Mouse (Mus musculus) cerebellum, postnatal 10 days (tissue): Measurements from ENCODE around the gene Cd300a.

Experiments used
- DNase-seq, 2 experiments: peaks; one replicate each; pipeline ENCODE4 v3.0.0; 2021; ENCODE audit warnings: mixed read lengths in 2 of 2

Cd300a gene

GRCm38 (mm10) chr11:114889991-114890518, at the start of gene Cd300a:
Gene Cd300a, plus strand, starts transcription at chr11:114890041.
- no peak for DNase-seq

GRCm38 (mm10) chr11:114843818-114844463, 45.9 kb upstream of the Cd300a start:
- DNase-seq = peak in 1 of 2 experiments; percentile 48

GRCm38 (mm10) chr11:114844464-114845220, 45.2 kb upstream of the Cd300a start:
- no peak for DNase-seq

GRCm38 (mm10) chr11:114846336-114846735, 43.5 kb upstream of the Cd300a start:
- DNase-seq = no peak

- no peak for DNase-seq
These were observed 42.8 kb upstream of the Cd300a start for GRCm38 (mm10) chr11:114847008-114847407.

- DNase-seq = no peak
These were observed 40.3 kb upstream of the Cd300a start for GRCm38 (mm10) chr11:114849572-114849971.

- DNase-seq = no peak
These were observed 39.8 kb upstream of the Cd300a start for GRCm38 (mm10) chr11:114850066-114850451.

- peak; percentile 74 to 80 for DNase-seq
These were observed 39.2 kb upstream of the Cd300a start, which contains the start of gene Gprc5c for GRCm38 (mm10) chr11:114850452-114851268. Gene Gprc5c, plus strand, starts transcription at chr11:114851152.

GRCm38 (mm10) chr11:114851269-114851607, 38.6 kb upstream of the Cd300a start:
- peak; percentile 90 to 95 for DNase-seq

GRCm38 (mm10) chr11:114851608-114852310, 38.1 kb upstream of the Cd300a start:
- peak; percentile 85 to 89 for DNase-seq

GRCm38 (mm10) chr11:114852311-114853173, 37.3 kb upstream of the Cd300a start:
- peak in 1 of 2 experiments; percentile 55 for DNase-seq

GRCm38 (mm10) chr11:114853174-114853838, 36.5 kb upstream of the Cd300a start:
- DNase-seq = no peak

GRCm38 (mm10) chr11:114854581-114854980, 35.3 kb upstream of the Cd300a start:
- no peak for DNase-seq

- no peak for DNase-seq
These were observed 33.7 kb upstream of the Cd300a start for GRCm38 (mm10) chr11:114856125-114856524.

- DNase-seq = no peak
These were observed 31.2 kb upstream of the Cd300a start for GRCm38 (mm10) chr11:114858641-114859040.

- no peak for DNase-seq
These were observed 28.8 kb upstream of the Cd300a start for GRCm38 (mm10) chr11:114861057-114861456.

- DNase-seq = no peak
These were observed 27.2 kb upstream of the Cd300a start for GRCm38 (mm10) chr11:114862687-114863086.

- DNase-seq = no peak
These were observed 25.9 kb upstream of the Cd300a start for GRCm38 (mm10) chr11:114863918-114864420.

GRCm38 (mm10) chr11:114865999-114866398, 23.8 kb upstream of the Cd300a start:
- peak; percentile 59 to 61 for DNase-seq
